Mouse (Mus musculus) layer of hippocampus, adult 9-11 months (tissue): ENCODE data around the gene Anxa10.

ENCODE experiments used
- DNase-seq: peaks from one replicate; pipeline ENCODE4 v3.0.0; 2022

Anxa10 gene

GRCm38 (mm10) chr8:62123098-62123497 lies at the start of gene Anxa10:
TSS of gene Anxa10 (minus strand) at chr8:62123150.
- no peak for DNase-seq

- no peak for DNase-seq
These were observed 9.9 kb upstream of the Anxa10 start for GRCm38 (mm10) chr8:62132662-62133366.

DNA sequence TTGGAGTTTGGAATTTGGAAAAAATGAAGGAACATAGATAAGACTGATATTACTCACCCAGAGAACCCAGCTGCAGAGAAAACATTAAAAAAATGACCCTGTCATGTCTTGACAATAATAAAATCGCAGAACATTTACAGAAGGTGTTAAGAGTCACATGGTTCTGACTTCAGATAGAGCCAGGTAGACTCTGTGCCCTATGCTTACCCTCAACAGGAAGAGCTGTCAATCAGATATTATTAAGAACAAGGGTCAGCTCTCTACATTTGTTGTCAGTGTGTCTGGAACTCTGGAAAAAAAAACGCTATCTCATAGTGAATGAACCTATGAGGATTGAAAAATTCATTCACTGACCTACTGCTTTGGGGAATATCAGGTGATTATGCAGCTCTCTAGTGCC lies 25.7 kb downstream of the Anxa10 start:
- no peak for DNase-seq

DNA sequence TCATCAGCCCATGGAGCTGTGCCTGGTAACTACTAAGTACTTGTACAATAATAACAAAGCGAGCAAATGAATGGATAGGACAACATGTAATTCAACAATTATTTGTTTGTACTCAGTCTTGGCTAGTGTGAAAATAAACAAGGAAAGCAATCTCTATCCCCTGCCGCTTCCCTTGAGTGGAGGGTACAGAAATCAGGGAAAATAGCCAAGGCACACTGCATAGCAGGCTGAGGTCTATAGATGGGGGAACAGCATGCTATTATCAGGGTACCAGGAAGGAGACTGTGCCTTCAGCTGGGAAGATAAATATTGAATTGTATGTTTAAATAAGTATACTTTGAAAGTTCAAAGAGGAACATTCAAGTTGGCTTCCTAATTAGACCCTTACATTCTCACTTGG lies 41.1 kb downstream of the Anxa10 start:
- DNase-seq: no peak

DNA sequence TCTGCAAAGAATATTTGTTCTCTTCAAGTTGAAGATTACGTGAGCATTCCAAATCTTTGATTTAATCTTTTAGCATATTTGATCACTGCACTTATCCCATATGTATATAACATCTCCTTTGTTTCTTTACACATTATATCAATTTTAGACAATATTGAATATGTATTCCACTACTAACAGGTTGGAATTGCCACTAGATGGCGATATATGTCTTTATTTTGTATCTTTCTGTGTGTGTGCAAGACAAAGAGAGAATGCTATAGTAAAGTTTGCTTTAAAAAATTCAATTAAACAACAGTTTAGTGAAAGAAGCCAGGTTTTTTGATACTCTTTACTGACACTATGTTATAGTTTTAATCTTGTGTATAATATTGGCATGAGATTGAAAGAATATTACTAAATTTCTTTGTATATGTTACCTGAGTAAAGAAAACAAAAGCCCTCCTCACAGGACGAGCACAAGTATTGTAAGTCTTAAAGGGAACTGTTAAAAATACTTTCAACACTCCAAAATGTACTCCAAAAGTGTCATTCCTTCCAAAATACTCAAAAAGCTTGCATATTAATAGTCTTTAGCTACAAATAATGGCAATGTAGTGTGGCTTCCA lies 42.7 kb downstream of the Anxa10 start:
- no peak for DNase-seq

DNA sequence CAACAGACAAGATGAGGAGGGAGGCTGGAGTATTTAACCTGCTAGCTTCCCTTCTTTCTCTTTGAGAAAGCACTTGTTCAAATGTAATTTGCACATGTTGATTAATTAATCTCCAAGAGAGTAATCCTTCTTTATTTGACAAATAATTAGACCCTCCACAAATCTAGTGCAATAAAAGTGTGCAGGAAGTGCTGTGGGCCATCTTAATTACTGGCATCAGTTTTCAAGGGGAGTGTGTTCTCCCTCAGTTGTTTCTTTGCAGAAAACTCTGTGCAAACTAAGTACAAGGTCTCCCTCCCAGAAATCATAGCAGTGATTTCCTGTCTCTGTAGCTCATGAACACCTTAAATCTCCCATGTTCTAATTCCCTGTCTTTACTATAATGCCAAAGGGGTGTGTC lies 54.6 kb downstream of the Anxa10 start:
- DNase-seq: no peak

GRCm38 (mm10) chr8:62060357-62060756 lies 62.6 kb downstream of the Anxa10 start:
- no peak for DNase-seq

DNA sequence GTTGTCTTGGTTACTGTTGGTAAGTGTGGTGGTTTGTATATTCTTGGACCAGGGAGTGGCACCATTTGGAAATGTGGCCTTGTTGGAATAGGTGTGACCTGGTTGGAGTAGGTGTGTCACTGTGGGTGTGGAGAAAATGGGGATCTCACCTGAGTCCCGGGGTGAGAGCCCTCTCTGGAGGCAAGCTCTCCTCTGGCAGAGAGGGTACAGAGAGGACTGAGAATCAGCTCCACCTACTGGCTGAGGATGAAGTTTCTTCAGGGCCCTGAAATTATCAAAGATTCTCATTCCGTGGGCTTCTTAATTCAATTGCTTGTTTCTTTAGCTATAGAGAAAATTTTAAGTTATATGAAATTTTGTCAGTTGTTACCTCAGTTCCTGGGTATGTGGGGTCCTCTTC lies 76.1 kb downstream of the Anxa10 start:
- no peak for DNase-seq

DNA sequence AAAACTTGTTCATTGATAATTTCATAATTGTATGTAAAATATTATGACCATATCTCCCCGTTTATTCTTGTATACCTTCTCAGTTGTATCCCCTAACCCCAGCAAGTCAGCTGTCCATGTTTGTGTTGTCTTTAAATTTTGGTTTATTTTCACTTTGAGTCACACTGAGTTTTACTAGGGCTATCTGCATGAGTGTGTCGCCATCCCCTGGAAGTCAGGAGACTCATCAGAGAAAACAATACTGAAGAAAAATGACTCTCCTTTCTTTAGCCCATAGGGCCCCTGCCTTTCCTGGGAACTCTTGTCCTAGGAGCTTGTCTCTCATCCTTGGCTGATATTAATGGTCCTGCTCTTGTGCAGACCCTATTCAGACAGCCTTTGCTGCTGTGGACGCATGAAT lies 88.6 kb downstream of the Anxa10 start:
- DNase-seq: no peak

DNA sequence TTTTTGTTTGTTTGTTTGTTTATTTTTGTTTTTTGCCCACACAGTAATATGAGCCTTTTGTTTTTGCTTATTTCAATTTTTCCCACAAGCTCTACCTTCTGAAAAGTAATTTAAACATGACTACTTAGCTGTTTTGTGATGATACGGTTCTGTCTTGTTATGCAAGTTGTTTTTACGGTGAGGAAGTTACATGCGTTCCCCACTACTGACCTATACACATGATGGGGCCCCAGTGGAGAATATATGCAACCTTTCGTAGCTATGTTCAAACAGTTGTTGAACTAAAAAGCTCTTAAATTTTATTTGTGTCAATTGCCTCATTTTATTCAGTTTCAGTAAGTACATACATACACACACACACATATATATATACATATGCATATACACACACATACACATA lies 108.4 kb downstream of the Anxa10 start:
- no peak for DNase-seq

- DNase-seq: no peak
These were observed 108.8 kb downstream of the Anxa10 start for GRCm38 (mm10) chr8:62014166-62014565.
